Mouse (Mus musculus) liver, embryonic 11.5 days (tissue): ENCODE measurements around the gene Rsph3b. TPM values are rescaled to one million over a fixed set of nuclear protein-coding genes. Genes with fewer than 3 reads are reported as not detected.
A peak's percentile ranks its signal among the peaks of the same experiment; 100 is the strongest.
"Not testable (repeated sequence)": the region's sequence is repeated elsewhere in the genome, so short reads cannot be mapped to it uniquely, and the experiment has no call there.

Experiments used
- ATAC-seq: fragments of 200-750 bp; cut with Nextera tagmentation; replicated peaks from 2 replicates; pipeline ENCODE4 v1.8.0; 2017; ENCODE audit warnings: moderate number of reproducible peaks, mild to moderate bottlenecking, moderate TSS enrichment, moderate library complexity; ENCODE audit not compliant: low FRiP score
- DNase-seq: peaks from one replicate; pipeline ENCODE4 v3.0.0-alpha.2; 2017; ENCODE audit warnings: low spot score
- H3K27ac ChIP-seq: fragments of 300-500 bp; sonication (generic); 2 replicates; pipeline ENCODE4 v1.5.1; 2014; ENCODE audit warnings: mild to moderate bottlenecking, low read depth, low read length, control low read depth
- H3K27me3 ChIP-seq: fragments of 300-500 bp; sonication (generic); replicated peaks from 2 replicates; pipeline ENCODE4 v1.6.1; 2014; ENCODE audit warnings: low read length, mixed read lengths; ENCODE audit not compliant: control insufficient read depth, insufficient read depth
- H3K36me3 ChIP-seq: fragments of 300-500 bp; sonication (generic); 2 replicates; pipeline ENCODE4 v1.6.1; 2014; ENCODE audit warnings: mild to moderate bottlenecking, low read length, moderate library complexity, mixed read lengths; ENCODE audit not compliant: control insufficient read depth, insufficient read depth
- H3K4me1 ChIP-seq: fragments of 300-500 bp; sonication (generic); replicated peaks from 2 replicates; pipeline ENCODE4 v1.6.1; 2014; ENCODE audit warnings: low read length, mixed read lengths; ENCODE audit not compliant: control insufficient read depth, insufficient read depth
- H3K4me2 ChIP-seq: fragments of 300-500 bp; sonication (generic); 2 replicates; pipeline ENCODE4 v1.6.1; 2014; ENCODE audit warnings: mild to moderate bottlenecking, control low read depth, moderate library complexity
- H3K4me3 ChIP-seq: fragments of 300-500 bp; sonication (generic); 2 replicates; pipeline ENCODE4 v1.5.1; 2014; ENCODE audit warnings: low read depth, low read length, control low read depth
- H3K9ac ChIP-seq: fragments of 300-500 bp; sonication (generic); 2 replicates; pipeline ENCODE4 v1.6.1; 2014; ENCODE audit warnings: low read depth, low read length, control low read depth
- H3K9me3 ChIP-seq: fragments of 300-500 bp; sonication (generic); 2 replicates; pipeline ENCODE4 v1.6.1; 2016; ENCODE audit warnings: low read length, inconsistent platforms, mixed read lengths; ENCODE audit not compliant: control insufficient read depth
- WGBS: fragments of 180-500 bp; shearing (Covaris S2); extraction: QIAGEN DNeasy Blood & Tissue Kit; methylation state at CpG from one replicate; pipeline ENCODE4 v1.1.7; 2014; 5-methylcytosine and 5-hydroxymethylcytosine counted together
- polyA plus RNA-seq: library from polyadenylated mRNA; unstranded; fragments of >200 nt; fragmentation: Nextera tagmentation; extraction: Ambion mirVana; gene quantifications from 2 replicates; pipeline ENCODE4 v1.2.1, GENCODE M21; 2014

Gene Rsph3b
- polyA plus RNA-seq, 1 experiment from 2014 or later: 28.1 TPM

DNA sequence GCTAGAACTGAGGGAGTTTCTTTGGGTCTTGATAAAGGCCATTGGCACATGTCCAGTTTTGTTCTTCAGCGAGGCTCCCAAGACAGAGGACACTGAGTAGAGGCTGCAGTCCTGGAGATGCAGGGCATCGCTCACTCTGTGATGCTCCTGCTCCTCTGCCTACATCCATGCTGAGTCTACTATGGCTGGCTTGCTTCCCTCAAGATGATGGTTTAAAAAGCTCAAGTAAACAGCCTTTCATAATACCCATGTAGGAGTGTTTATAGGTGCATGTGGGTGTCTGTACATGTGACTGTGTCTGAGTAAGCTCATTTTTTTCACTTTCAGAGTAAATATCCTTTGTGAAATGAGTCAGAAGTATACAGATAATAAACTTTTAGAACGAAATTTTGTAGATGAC lies 26.5 kb upstream of the Rsph3b start:
- ATAC-seq, H3K4me1 ChIP-seq, DNase-seq, H3K27me3 ChIP-seq, H3K36me3 ChIP-seq, H3K9me3 ChIP-seq, H3K9ac ChIP-seq, H3K4me3 ChIP-seq, H3K4me2 ChIP-seq, H3K27ac ChIP-seq: not testable (repeated sequence)
- 56% methylated on average over 3 of the region's 3 CpGs for WGBS

DNA sequence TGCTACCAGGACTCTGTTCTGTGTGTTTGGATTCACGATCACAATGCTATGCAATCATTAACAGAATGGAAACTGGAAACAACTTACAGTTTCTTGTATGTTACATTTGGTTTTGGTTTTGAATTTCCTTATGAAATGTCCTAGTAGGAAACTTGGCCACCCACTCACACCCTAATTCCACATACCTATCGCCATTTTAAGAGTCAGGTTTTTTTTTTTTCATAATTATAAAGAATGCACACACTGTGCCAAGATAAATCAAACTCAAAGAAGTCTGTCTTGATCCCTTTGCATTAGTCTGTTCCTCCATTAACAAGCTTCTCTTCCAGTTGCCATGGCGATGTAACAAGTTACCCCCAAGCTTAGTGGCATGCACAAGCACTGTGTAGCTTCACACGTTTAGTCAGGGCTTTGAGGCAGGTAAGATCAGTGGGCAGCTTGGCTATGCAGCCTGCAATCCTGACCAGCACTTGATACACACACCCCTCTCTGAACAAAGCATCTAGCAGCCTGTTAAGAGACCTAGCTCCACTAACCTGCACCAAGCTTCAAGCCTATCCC lies 24.4 kb upstream of the Rsph3b start:
- H3K27me3 ChIP-seq, H3K9ac ChIP-seq, DNase-seq, H3K4me3 ChIP-seq, H3K36me3 ChIP-seq, H3K4me2 ChIP-seq, H3K4me1 ChIP-seq, H3K9me3 ChIP-seq, ATAC-seq, H3K27ac ChIP-seq: not testable (repeated sequence)
- 69% methylated on average over 4 of the region's 4 CpGs for WGBS

DNA sequence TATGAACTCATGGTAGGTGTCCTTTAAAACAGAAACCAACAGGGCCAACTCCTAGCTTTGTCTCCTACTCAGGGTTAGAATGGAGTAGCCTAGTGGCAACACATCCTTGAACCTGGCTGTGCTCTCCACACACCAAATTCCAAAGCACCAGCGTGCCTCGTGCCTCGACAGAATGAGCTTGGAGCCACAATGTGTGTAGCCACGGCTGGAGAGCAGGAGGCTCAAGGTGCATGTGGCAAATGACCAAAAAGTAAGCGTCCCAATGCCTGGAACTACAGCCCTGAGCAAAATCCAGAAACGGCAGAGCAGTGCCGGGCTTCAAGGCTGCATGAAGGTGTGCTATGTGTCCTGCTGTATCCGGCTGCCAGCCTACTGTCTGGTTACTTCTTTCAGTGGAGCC lies 22.8 kb upstream of the Rsph3b start:
- not testable (repeated sequence) for H3K4me2 ChIP-seq, H3K36me3 ChIP-seq, H3K4me1 ChIP-seq, H3K9ac ChIP-seq, DNase-seq, H3K27me3 ChIP-seq, H3K4me3 ChIP-seq, ATAC-seq, H3K27ac ChIP-seq, H3K9me3 ChIP-seq
- 88% methylated on average over 8 of the region's 8 CpGs for WGBS

DNA sequence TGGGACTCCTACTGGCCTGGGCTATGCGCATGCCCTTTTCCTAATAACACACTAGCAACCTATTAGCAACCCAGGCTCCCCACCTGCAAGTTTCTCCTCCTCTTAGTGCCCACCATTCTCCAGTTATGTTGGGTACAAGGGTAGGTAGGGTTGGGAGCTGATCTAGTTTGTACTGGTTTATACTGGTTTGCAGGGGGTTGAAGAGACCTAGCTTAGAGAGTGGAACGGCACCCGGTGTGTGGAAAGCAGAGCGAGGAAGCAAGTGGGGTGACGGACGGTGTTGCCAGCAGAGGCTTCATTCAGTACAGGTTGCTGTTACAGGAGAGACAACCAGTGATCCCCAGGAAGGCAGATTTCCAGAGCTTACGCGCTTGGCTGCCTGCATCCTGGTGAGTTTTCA lies 21.9 kb upstream of the Rsph3b start, which contains the start of gene Rnaset2b:
Gene Rnaset2b (plus strand): TSS at position 301 of the 400 bp plus-strand sequence.
- not testable (repeated sequence) for H3K4me1 ChIP-seq, H3K36me3 ChIP-seq, H3K9me3 ChIP-seq, H3K9ac ChIP-seq, H3K27ac ChIP-seq, H3K4me2 ChIP-seq, ATAC-seq, DNase-seq, H3K4me3 ChIP-seq, H3K27me3 ChIP-seq
- WGBS: no CpG with 5 or more reads among the region's 8 CpGs

DNA sequence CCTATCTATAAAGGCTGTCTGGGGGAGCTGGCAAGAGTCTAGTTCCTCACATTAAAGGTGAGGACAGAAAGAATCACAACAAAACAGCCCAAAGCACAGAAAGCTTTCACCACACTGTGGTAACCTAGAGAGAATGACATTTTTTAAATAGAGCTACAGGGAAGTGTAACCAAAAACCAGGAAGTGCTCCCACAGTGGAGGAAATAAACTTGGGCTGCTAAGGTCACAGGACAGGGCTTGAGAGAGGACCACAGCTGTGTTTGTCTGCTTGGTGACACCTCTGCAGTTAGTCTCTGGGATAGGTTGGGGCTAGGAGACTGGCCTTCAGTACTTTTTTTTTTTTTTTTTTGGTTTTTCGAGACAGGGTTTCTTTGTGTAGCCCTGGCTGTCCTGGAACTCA lies 19.2 kb upstream of the Rsph3b start:
- H3K27ac ChIP-seq, H3K4me2 ChIP-seq, H3K27me3 ChIP-seq, H3K4me1 ChIP-seq, H3K4me3 ChIP-seq, H3K9ac ChIP-seq, H3K36me3 ChIP-seq, DNase-seq, H3K9me3 ChIP-seq, ATAC-seq: not testable (repeated sequence)
- WGBS: no CpG with 5 or more reads among the region's 1 CpGs

DNA sequence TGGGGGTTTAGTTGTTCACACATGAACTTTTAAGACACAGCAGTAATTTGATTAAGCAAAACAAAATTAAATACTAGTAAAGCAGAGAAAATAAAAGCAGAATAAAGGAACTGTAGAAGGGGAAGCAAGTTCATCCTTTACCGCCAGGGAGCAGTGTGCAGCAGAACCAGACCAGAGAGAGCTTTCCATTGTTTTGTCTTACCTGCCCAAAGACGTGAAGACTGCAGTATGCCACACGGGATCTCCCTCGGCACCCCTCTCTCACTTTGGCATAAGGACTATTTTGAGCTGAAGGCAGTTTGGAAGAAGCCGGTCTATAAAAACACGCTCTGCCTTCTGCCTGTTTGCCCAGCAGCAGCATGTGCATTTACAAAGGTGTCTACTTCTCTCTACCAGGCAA lies 16.9 kb upstream of the Rsph3b start:
- DNase-seq, H3K27me3 ChIP-seq, H3K36me3 ChIP-seq, H3K4me1 ChIP-seq, H3K27ac ChIP-seq, H3K9ac ChIP-seq, H3K4me3 ChIP-seq, H3K4me2 ChIP-seq, H3K9me3 ChIP-seq, ATAC-seq: not testable (repeated sequence)
- 9% methylated on average over 6 of the region's 6 CpGs for WGBS

DNA sequence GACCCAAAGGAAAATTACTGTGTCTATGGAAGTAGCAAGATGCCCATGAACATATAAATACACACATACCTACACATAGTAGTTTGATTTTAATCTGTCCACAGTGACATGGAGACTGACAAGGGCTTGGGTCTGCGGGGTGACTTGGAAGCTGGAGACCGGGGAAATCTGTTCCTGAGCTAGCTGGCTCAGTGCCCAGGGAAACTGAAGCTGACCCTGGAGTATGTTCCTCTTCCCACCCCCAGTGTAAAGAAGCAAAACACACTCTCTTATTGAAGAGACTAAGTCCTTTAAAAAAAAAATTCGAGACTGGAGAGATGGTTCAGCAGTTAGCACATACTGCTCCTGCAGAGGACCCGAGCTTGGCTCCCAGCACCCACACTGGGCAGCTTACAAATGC lies 14.5 kb upstream of the Rsph3b start:
- not testable (repeated sequence) for H3K4me1 ChIP-seq, H3K36me3 ChIP-seq, H3K4me2 ChIP-seq, ATAC-seq, H3K27me3 ChIP-seq, H3K9ac ChIP-seq, H3K4me3 ChIP-seq, H3K27ac ChIP-seq, H3K9me3 ChIP-seq, DNase-seq
- 67% methylated on average over 4 of the region's 4 CpGs for WGBS

DNA sequence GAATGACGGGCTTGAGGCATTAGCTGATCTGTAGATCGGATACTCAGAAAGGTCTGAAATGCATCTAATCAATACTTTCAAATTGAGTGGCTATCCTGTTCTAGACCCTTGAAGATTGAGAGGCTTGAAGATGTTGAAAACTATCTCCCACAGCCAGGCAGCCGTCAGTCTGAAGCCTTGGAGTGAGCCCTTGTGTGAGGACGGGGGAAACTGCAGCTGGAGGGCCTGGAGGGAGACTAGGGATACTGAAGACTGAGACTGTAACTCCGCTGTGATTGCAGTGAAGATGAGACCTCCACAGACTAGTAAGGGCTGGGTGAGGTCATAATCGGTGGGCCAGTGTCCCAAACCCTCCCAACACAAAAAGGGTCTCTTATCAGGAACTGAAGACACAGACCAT lies 13.9 kb upstream of the Rsph3b start:
- not testable (repeated sequence) for H3K9me3 ChIP-seq, H3K4me2 ChIP-seq, ATAC-seq, H3K4me1 ChIP-seq, H3K27me3 ChIP-seq, DNase-seq, H3K27ac ChIP-seq, H3K4me3 ChIP-seq, H3K9ac ChIP-seq, H3K36me3 ChIP-seq
- WGBS: 57% methylated on average over 4 of the region's 6 CpGs

DNA sequence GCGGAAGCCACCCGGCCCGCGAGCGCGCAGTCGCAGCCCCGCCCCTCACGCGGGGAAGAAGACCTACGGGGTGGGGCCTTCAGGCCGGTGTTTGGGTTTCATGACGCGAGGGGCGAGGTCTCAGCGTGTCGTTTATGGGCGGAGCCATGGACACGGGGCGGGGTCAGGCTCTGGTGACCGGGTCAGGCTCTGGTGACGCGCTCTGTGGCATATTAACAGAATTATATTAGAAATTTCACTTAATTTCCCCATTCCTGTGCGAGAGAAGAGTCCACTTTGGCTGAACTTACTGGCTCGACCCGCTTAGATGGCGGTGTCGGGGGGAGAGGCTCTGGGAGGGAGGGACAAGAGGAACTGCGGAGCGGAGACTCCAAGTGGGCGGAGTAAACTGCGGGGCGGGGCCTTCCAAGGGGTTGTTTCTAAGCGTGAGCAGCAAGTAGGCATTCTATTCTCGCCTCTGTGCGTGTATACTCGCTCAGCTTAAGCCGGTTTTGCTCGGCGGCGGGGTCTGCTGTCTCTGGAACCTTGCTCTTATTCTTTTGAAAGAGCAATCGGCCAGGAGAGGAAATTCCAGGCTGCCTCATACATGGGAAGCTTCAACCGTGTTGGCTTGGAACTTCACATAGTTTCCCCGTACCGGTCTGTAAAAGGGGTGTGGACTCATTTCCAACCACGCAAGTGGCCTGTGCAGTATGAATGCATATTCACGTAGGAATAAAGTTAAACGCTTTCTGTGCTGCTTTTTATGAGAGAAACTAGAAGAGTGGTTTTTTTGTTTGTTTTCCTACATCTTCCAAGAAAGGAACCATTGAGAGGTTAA lies 12.9 kb upstream of the Rsph3b start:
- Histone ChIP-seq H3K4me2 (peak overlapping the region; percentile 48; the same call in 1 of the 2 replicates), H3K4me3 (peak overlapping the region; percentile 54)
- H3K27me3 ChIP-seq, H3K9me3 ChIP-seq, H3K9ac ChIP-seq, H3K27ac ChIP-seq, H3K36me3 ChIP-seq, H3K4me1 ChIP-seq: not testable (repeated sequence)
- DNase-seq (peak; percentile 36), ATAC-seq (peak; percentile 97)
- under 1% methylated on average over 13 of the region's 48 CpGs for WGBS
